Mouse (Mus musculus) cerebellum, adult 18-20 months (tissue): ENCODE measurements around the gene Opcml.
A peak's percentile ranks its signal among the peaks of the same experiment; 100 is the strongest.

Experiments used
- DNase-seq, 2 experiments: peaks; one replicate each; pipeline ENCODE4 v3.0.0; 2021

Gene Opcml

DNA sequence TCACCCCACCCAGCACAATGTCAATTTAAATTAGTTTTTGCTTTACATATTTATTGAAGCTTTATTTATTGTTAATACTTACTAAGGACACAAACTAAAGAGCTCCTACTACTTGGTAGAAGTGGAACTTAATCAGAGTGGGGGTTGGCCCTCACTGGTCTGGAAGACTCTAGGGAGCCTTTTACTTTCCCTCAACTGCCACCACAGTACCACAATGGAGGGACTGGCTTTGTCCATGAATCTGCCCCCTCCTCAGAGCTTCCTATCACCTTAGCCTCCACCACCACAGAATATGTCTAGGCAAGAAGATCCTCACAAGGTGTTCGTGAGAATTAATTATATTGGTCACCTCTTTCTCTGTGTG is 465.3 kb downstream of the Opcml start:
- no peak for DNase-seq

- DNase-seq = peak; percentile 80 to 88
Measured at GRCm38 (mm10) chr9:28261078-28261753, 470.6 kb downstream of the Opcml start.

DNA sequence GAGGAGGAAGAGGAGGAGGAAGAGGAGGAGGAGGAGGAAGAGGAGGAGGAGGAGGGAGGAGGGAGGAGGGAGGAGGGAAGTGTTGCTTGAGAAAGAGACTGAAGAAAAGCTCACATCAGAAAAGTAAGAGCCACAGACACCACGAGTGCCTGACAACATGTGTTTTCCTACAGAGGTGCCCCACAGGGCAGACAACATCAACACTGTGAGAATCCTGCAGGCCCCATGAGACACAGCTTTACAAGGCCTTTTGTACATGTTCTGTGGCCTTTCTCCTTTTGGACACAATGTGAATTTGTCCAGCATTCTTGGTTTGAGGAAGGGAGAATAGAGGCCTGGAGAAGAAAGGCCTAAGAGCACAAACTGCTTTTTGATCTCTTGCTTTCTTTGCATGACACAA is 471.4 kb downstream of the Opcml start:
- no peak for DNase-seq

GRCm38 (mm10) chr9:28262896-28263295 is 472.3 kb downstream of the Opcml start:
- DNase-seq = peak; percentile 14 to 16

DNA sequence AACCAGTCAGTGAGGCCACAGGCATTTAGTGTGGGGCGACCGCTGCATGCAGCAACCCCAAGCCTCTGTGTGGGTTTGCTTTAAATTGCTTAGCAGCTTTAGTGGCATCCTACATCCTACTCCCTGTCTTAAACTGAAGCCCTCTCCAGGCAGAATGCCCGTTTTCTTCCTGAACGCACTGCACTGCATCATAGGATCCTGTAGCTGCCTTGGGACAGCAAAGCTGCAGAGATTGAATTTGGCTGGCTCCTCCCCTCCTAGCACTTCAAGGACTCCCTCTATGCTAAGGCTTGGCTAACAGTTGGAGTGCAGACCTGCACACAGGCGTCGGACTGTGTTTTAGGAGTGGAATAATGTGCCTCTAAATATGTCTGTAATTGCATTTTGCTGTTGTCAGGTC is 474.2 kb downstream of the Opcml start:
- no peak for DNase-seq

- no peak for DNase-seq
Measured at GRCm38 (mm10) chr9:28273816-28274215, 483.2 kb downstream of the Opcml start.

GRCm38 (mm10) chr9:28278555-28278954 is 488.0 kb downstream of the Opcml start:
- no peak for DNase-seq

GRCm38 (mm10) chr9:28281025-28281424 is 490.4 kb downstream of the Opcml start:
- DNase-seq = no peak

GRCm38 (mm10) chr9:28281571-28281970 is 491.0 kb downstream of the Opcml start:
- no peak for DNase-seq

GRCm38 (mm10) chr9:28285016-28285415 is 494.4 kb downstream of the Opcml start:
- no peak for DNase-seq

DNA sequence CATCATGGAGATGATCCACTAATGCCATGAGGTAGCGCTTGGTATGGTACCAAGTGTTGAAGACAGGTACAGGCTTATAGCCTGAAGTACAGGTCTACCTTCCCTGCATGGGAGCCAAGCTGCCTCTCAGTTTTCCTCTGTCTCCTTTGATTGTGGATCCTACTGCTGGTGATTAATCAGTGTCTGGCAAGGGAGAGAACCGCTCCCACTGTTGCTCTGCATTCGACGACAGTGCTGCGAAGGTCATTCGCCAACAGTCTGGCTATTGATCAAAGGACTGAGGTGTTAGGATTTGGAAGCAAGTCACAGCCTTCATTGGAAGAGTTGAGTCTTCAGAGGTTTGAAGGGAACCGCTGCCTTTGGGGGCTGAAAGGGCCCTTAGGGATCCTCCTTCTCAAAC is 495.8 kb downstream of the Opcml start:
- DNase-seq = no peak

DNA sequence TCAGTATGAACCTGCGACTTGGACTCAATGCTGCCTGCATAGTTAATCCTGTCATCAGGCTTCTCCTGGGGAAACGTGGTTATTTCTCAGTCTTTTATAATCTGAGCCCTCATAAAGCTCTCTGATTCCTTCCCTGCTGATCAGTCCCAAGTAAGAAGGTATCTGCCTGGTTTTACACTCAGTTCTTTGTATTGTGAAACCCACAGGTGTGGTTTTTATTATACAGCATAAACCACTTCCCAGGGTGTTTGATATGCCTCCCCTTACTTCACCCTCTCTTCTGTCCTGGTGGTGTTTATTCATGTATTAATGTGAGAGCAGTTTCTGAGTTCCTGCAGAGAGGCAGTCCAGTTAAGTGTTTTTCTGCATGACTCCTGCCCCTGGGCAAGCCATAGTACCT is 496.9 kb downstream of the Opcml start:
- no peak for DNase-seq

GRCm38 (mm10) chr9:28289696-28290330 is 499.2 kb downstream of the Opcml start:
- DNase-seq = peak; percentile 41 to 62

GRCm38 (mm10) chr9:28303659-28304058 is 513.1 kb downstream of the Opcml start:
- no peak for DNase-seq

- no peak for DNase-seq
Measured at GRCm38 (mm10) chr9:28306364-28307121, 516.0 kb downstream of the Opcml start.

GRCm38 (mm10) chr9:28307122-28307430 is 516.5 kb downstream of the Opcml start:
- DNase-seq = no peak

DNA sequence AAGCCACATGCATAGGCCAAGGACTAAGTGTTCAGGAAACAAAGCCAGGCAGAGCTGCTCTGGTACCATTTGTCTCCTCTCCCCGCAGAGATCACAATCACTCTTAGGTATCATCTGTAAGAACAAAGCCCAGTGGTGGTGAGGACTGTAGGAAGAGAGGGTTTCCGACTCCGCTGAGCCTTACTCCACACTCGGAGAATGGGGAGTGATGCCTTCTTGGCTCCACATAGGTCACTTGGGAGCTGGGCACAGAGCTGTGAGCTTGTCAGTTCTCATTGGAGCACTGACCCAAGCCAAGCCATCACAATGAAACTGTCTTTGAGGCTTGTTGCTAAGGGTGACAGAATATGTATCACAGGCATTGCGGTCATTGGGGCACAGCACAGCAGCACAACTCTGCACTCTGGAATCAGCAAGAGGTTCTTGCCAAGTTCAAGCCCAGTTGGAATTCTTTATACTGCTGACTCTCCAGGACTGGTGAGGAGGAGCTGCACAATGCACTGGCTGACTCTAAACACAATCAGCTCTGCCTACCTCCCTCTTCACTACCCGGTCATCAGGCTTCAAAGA is 517.0 kb downstream of the Opcml start:
- no peak for DNase-seq

DNA sequence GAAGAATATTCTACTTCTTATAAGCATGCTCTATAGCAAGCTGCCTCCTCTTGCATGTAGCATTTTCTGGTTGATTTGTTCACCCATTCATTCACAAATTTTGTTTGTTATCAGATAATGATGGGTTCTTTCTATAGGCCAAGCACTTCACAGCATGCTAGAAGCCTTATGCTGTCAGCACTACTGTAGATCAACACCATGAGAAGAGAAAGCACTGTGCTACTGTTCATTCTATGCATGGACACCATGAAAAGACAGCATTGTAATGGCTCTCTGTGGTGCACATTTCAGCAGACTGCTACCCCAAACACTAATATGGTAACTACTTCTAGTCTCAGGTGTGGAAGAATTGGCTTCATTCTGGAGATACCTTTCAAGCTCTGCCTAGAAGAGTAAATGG is 527.3 kb downstream of the Opcml start:
- no peak for DNase-seq

DNA sequence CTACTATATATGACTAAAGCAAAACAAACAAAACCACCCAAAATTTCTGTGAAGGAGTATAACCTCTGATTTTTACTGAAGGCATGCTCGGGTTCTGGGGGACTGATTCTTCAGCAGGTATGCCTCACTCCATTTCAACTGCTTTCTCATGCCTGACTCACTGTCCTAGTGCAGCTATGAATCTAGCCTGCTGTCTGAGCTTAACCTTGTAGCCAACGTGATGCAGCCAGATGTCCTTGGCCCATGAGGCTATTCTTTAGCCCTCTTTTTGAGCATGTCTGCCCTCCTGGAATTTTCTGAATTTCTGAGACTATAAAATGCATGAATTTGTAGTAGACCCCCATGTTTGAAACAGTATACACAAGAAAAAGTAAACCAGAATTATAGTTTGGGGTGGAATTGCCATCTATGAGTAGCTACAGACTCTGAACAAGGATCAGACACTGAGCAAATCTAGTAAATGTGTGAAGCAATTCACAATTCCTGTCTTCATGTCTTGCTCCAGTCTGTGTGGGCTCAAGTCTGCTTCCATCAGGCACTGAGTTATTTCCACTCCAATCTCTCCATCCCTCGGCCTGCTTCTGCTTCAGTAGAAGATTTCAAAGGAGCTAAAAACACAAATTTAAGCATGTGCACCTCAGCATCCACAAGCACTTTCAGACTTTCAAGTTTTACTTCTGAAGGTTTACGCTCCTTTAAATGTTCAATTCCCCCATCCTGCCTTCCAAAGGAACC is 528.6 kb downstream of the Opcml start:
- DNase-seq = no peak

DNA sequence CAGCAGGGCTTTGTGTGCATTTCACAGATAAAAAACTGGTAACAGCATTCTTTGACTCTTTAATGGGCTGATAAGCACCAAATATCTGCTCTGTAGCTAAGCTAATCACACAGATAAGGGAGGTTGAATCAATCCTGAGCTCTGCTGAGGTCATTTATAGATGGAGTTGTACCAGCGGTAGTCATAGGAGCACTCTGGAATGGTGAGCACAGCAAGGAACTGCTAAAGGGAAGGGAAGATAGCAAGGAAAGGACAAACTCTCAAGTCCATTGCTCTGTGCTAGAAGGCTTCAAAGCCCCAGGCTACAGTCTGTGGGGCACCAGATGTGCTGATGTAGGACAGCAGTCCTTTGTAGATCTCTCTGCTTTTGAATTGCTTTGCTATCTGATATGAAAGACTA is 529.2 kb downstream of the Opcml start:
- no peak for DNase-seq

DNA sequence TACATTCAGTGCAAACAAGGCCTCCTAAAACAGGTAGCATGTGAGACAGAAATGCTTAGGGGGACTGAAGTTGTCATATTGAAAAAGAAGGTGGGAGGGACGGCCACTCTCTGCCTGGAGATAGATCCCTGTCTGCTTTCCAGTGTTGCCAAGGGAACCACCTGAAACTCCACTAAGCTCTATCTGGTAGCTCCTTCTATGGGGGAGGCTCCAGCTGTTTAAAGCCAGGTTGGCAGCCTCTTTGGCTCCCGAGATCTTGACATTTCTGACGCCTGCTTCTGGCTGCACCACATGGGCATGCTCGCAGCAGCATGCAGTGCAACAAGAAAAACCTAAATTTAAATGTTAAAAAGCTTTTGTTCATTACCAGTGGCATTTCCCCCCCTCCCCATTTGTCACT is 537.4 kb downstream of the Opcml start:
- DNase-seq = no peak

- DNase-seq = no peak
Measured at GRCm38 (mm10) chr9:28328434-28328833, 537.9 kb downstream of the Opcml start.

DNA sequence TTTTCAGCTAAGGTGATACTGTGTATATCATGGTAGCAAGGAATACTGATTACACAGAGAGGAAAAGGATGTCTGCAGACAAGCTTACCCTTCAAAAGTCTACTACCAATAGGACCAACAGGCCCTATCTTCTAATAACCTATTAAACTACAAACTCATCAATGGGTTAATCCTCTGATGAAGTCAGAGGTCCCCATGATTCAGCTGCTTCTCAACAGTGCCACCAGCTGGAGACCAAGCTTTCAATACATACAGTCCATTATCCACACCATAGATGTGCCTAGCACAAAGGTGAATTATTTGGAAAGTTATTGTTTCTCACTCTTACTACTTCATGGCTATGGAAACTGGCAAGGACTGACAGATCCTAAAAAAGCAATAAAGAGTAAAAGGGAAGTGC is 538.9 kb downstream of the Opcml start:
- no peak for DNase-seq
